Mouse (Mus musculus) cerebellum, adult 2 months (tissue): Measurements from ENCODE around the gene Cish.

Experiments used
- CTCF ChIP-seq: fragments of 200-500 bp; IDR thresholded peaks from 2 replicates; pipeline ENCODE4 v1.5.1; 2011; ENCODE audit warnings: low read depth, mild to moderate bottlenecking, control low read depth, low read length, moderate library complexity, borderline replicate concordance; ENCODE audit not compliant: insufficient read depth
- POLR2A ChIP-seq: fragments of 200-500 bp; IDR thresholded peaks from 2 replicates; pipeline ENCODE4 v1.6.1; 2011; ENCODE audit warnings: low read length, control low read depth, borderline replicate concordance; ENCODE audit not compliant: insufficient read depth

DNA sequence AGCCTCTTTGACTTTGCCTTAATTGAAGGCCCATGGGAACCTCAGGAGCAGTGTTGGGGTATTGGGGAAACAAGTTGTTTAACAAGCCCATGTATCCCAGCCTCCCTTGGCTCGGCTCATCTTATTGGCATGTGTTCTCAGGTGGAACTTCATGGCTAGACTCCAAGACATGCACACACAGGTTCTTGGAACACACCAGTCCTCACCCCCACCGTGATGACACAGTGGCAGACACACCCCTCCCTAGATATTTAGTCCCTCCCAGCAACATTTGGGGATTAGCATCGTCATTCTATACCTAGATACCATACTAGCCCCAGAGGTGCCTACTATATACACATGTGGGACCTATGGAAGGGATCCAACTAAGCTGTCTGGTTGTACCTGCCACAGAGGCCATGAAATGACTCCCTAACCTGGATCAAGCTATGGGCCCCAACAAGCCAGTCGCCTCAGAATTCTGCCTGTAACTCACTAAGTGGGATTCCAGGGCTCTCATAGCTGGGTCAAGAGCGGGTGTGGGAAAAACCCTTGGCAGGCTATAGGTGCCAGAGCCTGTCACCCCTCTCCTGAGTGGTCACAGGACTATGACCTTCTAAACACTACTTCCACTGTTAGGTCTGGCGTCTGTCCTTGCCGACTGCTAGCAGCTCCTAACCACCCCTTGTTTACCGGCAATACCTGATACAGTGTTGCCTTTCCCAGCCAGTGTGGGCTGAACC lies 2.4 kb downstream of the Cish start:
- TF ChIP-seq CTCF, result no peak
- TF ChIP-seq POLR2A, result no peak
